Mouse (Mus musculus) liver, postnatal 0 days (tissue): Measurements from ENCODE around the gene Sbds. TPM values are rescaled to one million over a fixed set of nuclear protein-coding genes. Genes with fewer than 3 reads are reported as not detected.

Source experiments
- ATAC-seq: fragments of 200-750 bp; cut with Nextera tagmentation; 2 replicates; pipeline ENCODE4 v1.8.0; 2017; ENCODE audit warnings: mild to moderate bottlenecking, moderate library complexity
- DNase-seq: peaks from one replicate; pipeline ENCODE4 v3.0.0-alpha.2; 2016
- H3K27ac ChIP-seq: fragments of 300-500 bp; sonication (generic); 2 replicates; pipeline ENCODE4 v1.5.1; 2014; ENCODE audit warnings: antibody characterized with exemption, moderate library complexity, mild to moderate bottlenecking, low read depth
- H3K27me3 ChIP-seq: fragments of 300-500 bp; sonication (generic); 2 replicates; pipeline ENCODE4 v1.6.1; 2014; ENCODE audit warnings: low read length, control low read depth, mixed read lengths; ENCODE audit not compliant: insufficient read depth
- H3K36me3 ChIP-seq: fragments of 300-500 bp; sonication (generic); replicated peaks from 2 replicates; pipeline ENCODE4 v1.6.1; 2014; ENCODE audit warnings: mild to moderate bottlenecking, control low read depth, low read length, moderate library complexity, mixed read lengths; ENCODE audit not compliant: insufficient read depth
- H3K4me1 ChIP-seq: fragments of 300-500 bp; sonication (generic); 2 replicates; pipeline ENCODE4 v1.6.1; 2014; ENCODE audit warnings: antibody characterized with exemption, mild to moderate bottlenecking, control low read depth; ENCODE audit not compliant: insufficient read depth
- H3K4me2 ChIP-seq: fragments of 300-500 bp; sonication (generic); 2 replicates; pipeline ENCODE4 v1.6.1; 2014; ENCODE audit warnings: low read depth, mild to moderate bottlenecking, low read length, moderate library complexity, mixed read lengths
- H3K4me3 ChIP-seq: fragments of 300-500 bp; sonication (generic); 2 replicates; pipeline ENCODE4 v1.5.1; 2014; ENCODE audit warnings: low read depth, low read length
- H3K9ac ChIP-seq: fragments of 300-500 bp; sonication (generic); replicated peaks from 2 replicates; pipeline ENCODE4 v1.6.1; 2014; ENCODE audit warnings: mild to moderate bottlenecking, moderate library complexity
- H3K9me3 ChIP-seq: fragments of 300-500 bp; sonication (generic); 2 replicates; pipeline ENCODE4 v1.6.1; 2016; ENCODE audit warnings: mild to moderate bottlenecking, control low read depth, low read length, mixed read lengths
- CTCF ChIP-seq: sonication (generic); IDR thresholded peaks from 2 replicates; pipeline ENCODE4 v1.5.1; 2016; ENCODE audit warnings: antibody characterized with exemption, low read depth
- EP300 ChIP-seq: IDR thresholded peaks from 2 replicates; pipeline ENCODE4 v1.6.1; 2016; ENCODE audit warnings: antibody characterized with exemption, low read depth, mild to moderate bottlenecking
- WGBS: fragments of 180-500 bp; shearing (Covaris S2); extraction: QIAGEN DNeasy Blood & Tissue Kit; methylation state at CpG from one replicate; pipeline ENCODE4 v1.1.7; 2014; ENCODE audit not compliant: insufficient replicate concordance; 5-methylcytosine and 5-hydroxymethylcytosine counted together
- polyA plus RNA-seq: library from polyadenylated mRNA; unstranded; fragments of >200 nt; fragmentation: Nextera tagmentation; extraction: Ambion mirVana; gene quantifications from 2 replicates; pipeline ENCODE4 v1.2.1, GENCODE M21; 2015

Sbds gene
- polyA plus RNA-seq, 1 experiment from 2014 or later = 44.8 TPM

DNA sequence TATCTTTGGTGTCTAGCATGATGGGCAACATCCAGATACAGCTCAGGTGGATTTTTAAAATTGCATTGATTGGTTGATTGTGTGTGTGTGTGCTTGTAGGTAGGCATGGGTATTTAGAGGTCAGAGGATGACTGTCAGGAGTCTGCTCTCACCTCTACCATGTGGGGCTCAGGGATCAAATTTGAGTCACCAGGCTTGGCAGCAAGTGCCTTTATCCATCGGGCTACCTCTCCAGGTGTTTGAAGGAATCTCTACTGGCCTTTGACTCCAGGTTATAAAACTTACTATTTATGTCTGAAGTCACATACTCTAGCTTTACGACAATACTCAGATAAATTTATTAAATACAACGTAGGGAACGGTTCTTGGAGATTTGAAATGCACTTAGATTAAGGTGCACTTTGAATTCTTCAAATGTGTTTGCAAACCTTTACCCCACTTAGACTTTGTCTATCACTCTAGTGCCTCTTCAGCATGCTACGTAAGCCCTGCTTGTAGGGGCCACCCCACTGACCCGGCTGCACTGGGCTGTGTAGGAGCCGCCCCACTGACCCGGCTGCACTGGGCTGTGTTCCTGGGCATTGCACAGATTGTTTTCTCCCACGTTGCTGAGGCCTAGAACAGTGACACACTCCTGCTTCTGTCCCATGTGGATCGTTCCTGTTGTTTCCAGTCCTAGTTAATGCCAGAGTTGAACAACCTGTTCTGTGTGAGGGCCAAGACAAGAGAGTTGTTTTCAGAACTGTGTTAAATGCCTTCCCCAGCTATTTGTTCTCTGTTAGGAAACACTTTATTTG, 54.9 kb downstream of the Sbds start:
- Histone ChIP-seq H3K4me2 (no peak overlapping the region), H3K9me3 (no peaks in the 10 kb centered on the region), H3K27me3 (no peaks in the 10 kb centered on the region), H3K9ac (no peak overlapping the region), H3K4me3 (no peak overlapping the region), H3K36me3 (peaks cover 44% of the 10 kb centered on the region), H3K4me1 (peaks cover 15% of the 10 kb centered on the region), H3K27ac (peak overlapping the region; percentile 86)
- WGBS = 79% methylated on average over 10 of the region's 10 CpGs
- peak; percentile 97 for ATAC-seq
- TF ChIP-seq EP300 (peak; percentile 59), CTCF (no peak)
- peak; percentile 72 for DNase-seq

DNA sequence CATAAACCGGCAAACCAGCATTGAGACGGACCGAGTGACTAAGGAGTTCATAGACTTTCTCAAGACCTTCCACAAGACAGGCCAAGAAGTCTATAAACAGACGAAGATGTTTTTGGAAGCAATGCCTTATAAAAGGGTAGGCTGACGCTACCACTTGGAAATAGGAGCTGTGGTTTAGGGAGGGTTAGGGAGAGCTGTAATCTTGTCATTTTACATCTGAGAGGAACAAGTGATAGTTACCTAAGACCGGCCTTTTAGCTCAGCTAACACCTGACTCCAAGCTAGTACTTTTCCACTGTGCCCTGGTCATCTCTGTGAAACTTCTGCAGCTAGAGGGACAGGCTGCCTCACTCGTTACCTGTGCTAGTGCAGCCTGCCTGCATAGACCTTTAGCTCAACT, 57.3 kb downstream of the Sbds start:
- Histone ChIP-seq H3K4me3 (no peak overlapping the region), H3K9ac (no peak overlapping the region), H3K4me1 (peaks cover 9% of the 10 kb centered on the region), H3K36me3 (peaks cover 57% of the 10 kb centered on the region), H3K4me2 (no peak overlapping the region), H3K27me3 (no peaks in the 10 kb centered on the region), H3K27ac (no peak overlapping the region), H3K9me3 (no peaks in the 10 kb centered on the region)
- DNase-seq = no peak
- no peak for ATAC-seq
- no peak for TF ChIP-seq EP300
- TF ChIP-seq CTCF = no peak
- WGBS = 94% methylated on average over 7 of the region's 7 CpGs

DNA sequence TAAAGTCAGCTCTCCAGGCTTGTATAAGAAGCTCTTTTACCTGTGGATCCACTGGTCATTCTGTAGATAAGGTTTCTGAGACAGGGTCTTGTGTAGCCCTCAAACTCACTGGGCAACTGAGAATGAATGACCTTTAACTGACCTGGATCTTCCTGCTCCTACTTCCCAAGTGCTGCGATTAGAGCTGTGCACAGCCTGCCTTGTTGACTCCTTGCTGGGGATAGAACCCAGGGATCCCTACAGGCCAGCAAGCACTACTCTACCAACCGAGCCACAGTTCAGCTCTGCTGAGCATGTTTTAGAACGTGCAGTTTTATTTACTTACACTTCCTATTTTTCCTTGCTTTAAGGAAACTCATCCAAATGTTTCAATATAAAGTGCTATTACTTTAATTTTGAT, 57.9 kb downstream of the Sbds start:
- TF ChIP-seq CTCF = no peak
- no peak for TF ChIP-seq EP300
- H3K36me3 ChIP-seq = peaks cover 61% of the 10 kb centered on the region
- 72% methylated on average over 3 of the region's 3 CpGs for WGBS
- no peaks in the 10 kb centered on the region for H3K27me3 ChIP-seq
- no peak overlapping the region for H3K9ac ChIP-seq
- H3K4me2 ChIP-seq = no peak overlapping the region
- H3K9me3 ChIP-seq = no peaks in the 10 kb centered on the region
- DNase-seq (no peak), ATAC-seq (no peak)
- H3K4me3 ChIP-seq = no peak overlapping the region
- no peak overlapping the region for H3K27ac ChIP-seq
- H3K4me1 ChIP-seq = peaks cover 7% of the 10 kb centered on the region

DNA sequence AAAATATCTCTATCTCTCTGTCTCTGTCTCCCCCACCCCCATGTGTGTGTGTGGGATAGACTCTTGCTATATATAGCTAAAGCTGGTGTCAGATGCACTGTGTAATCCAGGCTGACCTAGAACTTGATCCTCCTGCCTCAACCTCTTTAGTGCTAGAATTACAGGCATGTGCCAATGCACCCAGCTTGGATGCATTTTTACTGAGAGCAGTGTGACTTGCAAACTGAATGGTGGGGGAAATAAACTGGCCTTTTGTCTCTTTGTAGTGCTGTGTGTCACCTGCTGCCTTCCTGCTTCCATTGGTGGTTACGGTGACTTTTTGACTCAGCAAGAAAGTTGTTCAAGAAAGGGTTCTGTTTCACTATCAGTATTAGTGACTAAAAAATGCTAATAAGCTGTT, 59.0 kb downstream of the Sbds start:
- Histone ChIP-seq H3K4me1 (peaks cover 7% of the 10 kb centered on the region), H3K4me2 (no peak overlapping the region), H3K27ac (no peak overlapping the region), H3K9ac (no peak overlapping the region), H3K4me3 (no peak overlapping the region), H3K9me3 (no peaks in the 10 kb centered on the region), H3K27me3 (no peaks in the 10 kb centered on the region), H3K36me3 (peaks cover 70% of the 10 kb centered on the region)
- TF ChIP-seq CTCF (no peak), EP300 (no peak)
- ATAC-seq (no peak), DNase-seq (no peak)
- 86% methylated on average over 1 of the region's 1 CpGs for WGBS

Other genes starting within 250 kb of the Sbds start
- gene Asl, start 226.3 kb downstream of the Sbds start, polyA plus RNA-seq = 291 and 304 TPM in 2 replicates
- gene Crcp, start 226.2 kb downstream of the Sbds start, polyA plus RNA-seq = 19.3 and 20.8 TPM in 2 replicates
- 23.8 and 26.0 TPM in 2 replicates for gene Tpst1, start 182.2 kb downstream of the Sbds start, polyA plus RNA-seq
- 3.6 and 3.9 TPM in 2 replicates for gene Kctd7, start 110.7 kb downstream of the Sbds start, polyA plus RNA-seq
- 18.5 and 19.7 TPM in 2 replicates for gene Rabgef1, start 83.7 kb downstream of the Sbds start, polyA plus RNA-seq
- gene Tmem248, start 38.4 kb downstream of the Sbds start, polyA plus RNA-seq = 28.1 and 30.7 TPM in 2 replicates
- 8.4 and 10.9 TPM in 2 replicates for gene Tyw1, start 89 bp upstream of the Sbds start, polyA plus RNA-seq
- 3.0 and 3.2 TPM in 2 replicates for gene Caln1, start 113.9 kb upstream of the Sbds start, polyA plus RNA-seq
- not detected in 2 replicates for gene A330070K13Rik, start 129.1 kb upstream of the Sbds start, polyA plus RNA-seq